Mouse (Mus musculus): ENCODE results near the gene Ears2.

Gene Ears2

GRCm38 (mm10) chr7:122045181-122045634 is 21.9 kb downstream of the Ears2 start:
- DNase-seq (ENCODE audit: low read depth, low spot score): no peak

GRCm38 (mm10) chr7:122044106-122044505 is 23.0 kb downstream of the Ears2 start:
- DNase-seq (ENCODE audit: low read depth, low spot score): no peak

- no peak for DNase-seq (ENCODE audit: low read depth, low spot score)
Observed at GRCm38 (mm10) chr7:122034348-122034747, 32.7 kb downstream of the Ears2 start.

- no peak for DNase-seq (ENCODE audit: low read depth, low spot score)
Observed at GRCm38 (mm10) chr7:122033371-122033770, 33.7 kb downstream of the Ears2 start.

- DNase-seq (ENCODE audit: low read depth, low spot score): no peak
Observed at GRCm38 (mm10) chr7:122022131-122022530, 44.9 kb downstream of the Ears2 start.

GRCm38 (mm10) chr7:122020667-122021354 is 46.3 kb downstream of the Ears2 start, which contains the start of gene Gga2:
TSS of gene Gga2 (minus strand) at chr7:122021222.
- peak; percentile 91 for DNase-seq (ENCODE audit: low read depth, low spot score)

GRCm38 (mm10) chr7:122020273-122020666 is 46.8 kb downstream of the Ears2 start:
- peak; percentile 47 for DNase-seq (ENCODE audit: low read depth, low spot score)

GRCm38 (mm10) chr7:122018978-122019377 is 48.1 kb downstream of the Ears2 start:
- DNase-seq (ENCODE audit: low read depth, low spot score): peak; percentile 76

- DNase-seq (ENCODE audit: low read depth, low spot score): peak; percentile 75
Observed at GRCm38 (mm10) chr7:122018247-122018646, 48.8 kb downstream of the Ears2 start.

GRCm38 (mm10) chr7:122015734-122016133 is 51.3 kb downstream of the Ears2 start:
- no peak for DNase-seq (ENCODE audit: low read depth, low spot score)

- DNase-seq (ENCODE audit: low read depth, low spot score): peak; percentile 35
Observed at GRCm38 (mm10) chr7:122015105-122015504, 52.0 kb downstream of the Ears2 start.

GRCm38 (mm10) chr7:122012949-122013348 is 54.1 kb downstream of the Ears2 start:
- no peak for DNase-seq (ENCODE audit: low read depth, low spot score)

GRCm38 (mm10) chr7:122012370-122012769 is 54.7 kb downstream of the Ears2 start:
- no peak for DNase-seq (ENCODE audit: low read depth, low spot score)

- peak; percentile 33 for DNase-seq (ENCODE audit: low read depth, low spot score)
Observed at GRCm38 (mm10) chr7:122000396-122000795, 66.7 kb downstream of the Ears2 start.

- DNase-seq (ENCODE audit: low read depth, low spot score): peak; percentile 69
Observed at GRCm38 (mm10) chr7:121995961-121996360, 71.1 kb downstream of the Ears2 start.
